Mouse (Mus musculus) cerebellum, adult 2 months (tissue): ENCODE measurements around the gene Col4a2.

Source experiments
- CTCF ChIP-seq: fragments of 200-500 bp; IDR thresholded peaks from 2 replicates; pipeline ENCODE4 v1.5.1; 2011; ENCODE audit warnings: low read depth, mild to moderate bottlenecking, control low read depth, low read length, moderate library complexity, borderline replicate concordance; ENCODE audit not compliant: insufficient read depth
- POLR2A ChIP-seq: fragments of 200-500 bp; IDR thresholded peaks from 2 replicates; pipeline ENCODE4 v1.6.1; 2011; ENCODE audit warnings: low read length, control low read depth, borderline replicate concordance; ENCODE audit not compliant: insufficient read depth

- no peak for TF ChIP-seq POLR2A
- no peak for TF ChIP-seq CTCF
These were observed 101.7 kb downstream of the Col4a2 start for GRCm38 (mm10) chr8:11414304-11414703.
